Mouse (Mus musculus) heart, postnatal 25 days (tissue): ENCODE data around the gene Tnip3. TPM values are rescaled to one million over a fixed set of nuclear protein-coding genes. Genes with fewer than 3 reads are reported as not detected.
A peak's percentile ranks its signal among the peaks of the same experiment; 100 is the strongest.

Experiments
- DNase-seq: peaks from one replicate; pipeline ENCODE4 v3.0.0; 2022; ENCODE audit warnings: low spot score
- intact Hi-C: fragments of 180-260 bp; cut with DNase I; formaldehyde crosslinking; loops from one replicate; pipeline ENCODE4 v1.15.1; 2025
- total RNA-seq, 2 experiments: library from RNA; stranded (reverse); gene quantifications; 2 replicates each; pipeline ENCODE4 v1.2.3; 2021

Tnip3 gene
- total RNA-seq, 2 experiments from 2014 or later = 1.3 TPM

DNA sequence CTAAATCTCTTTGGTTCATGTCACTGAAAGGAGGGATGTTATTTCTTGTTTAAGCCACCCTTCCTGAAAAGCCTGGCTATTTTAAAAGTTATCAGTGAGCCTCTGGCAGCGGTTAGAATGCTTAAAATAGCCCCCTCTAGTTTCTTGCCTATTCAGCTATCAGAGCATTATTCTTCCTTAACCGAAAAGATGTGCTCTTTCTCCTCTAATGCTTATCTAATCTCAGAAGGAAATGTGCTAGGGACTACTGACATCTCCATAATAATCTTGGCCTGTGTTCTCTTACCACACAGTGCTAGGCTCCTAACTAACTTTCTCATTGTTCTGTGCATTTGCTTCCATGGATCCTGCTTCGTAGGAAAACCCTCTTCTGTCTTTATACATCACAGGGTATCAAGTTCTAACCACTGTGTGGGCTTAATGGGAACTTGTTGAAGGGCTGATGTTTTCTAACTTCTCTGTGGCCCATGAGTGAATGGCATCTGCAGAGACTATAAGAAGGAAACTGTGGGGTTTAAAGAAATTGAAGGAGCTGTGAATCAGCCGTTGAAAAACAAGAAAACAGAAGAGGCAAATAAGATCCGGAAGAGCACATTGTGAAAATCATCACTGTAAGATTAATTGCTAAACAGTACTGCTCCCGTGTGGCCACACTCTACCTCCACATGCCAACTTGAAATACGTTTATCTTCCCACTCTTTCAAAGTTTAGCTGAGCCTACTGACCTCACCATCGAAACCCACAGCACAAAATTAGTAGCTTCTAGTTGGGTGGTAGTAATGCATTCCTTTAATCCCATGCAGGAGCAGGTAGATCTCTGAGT is 53.2 kb downstream of the Tnip3 start:
- no peak for DNase-seq
- intact Hi-C loops = loop anchor here (5.0 to 10.0 kb wide), 2 partner anchors 39 to 454 kb away; no protein-coding TSS in a partner anchor

DNA sequence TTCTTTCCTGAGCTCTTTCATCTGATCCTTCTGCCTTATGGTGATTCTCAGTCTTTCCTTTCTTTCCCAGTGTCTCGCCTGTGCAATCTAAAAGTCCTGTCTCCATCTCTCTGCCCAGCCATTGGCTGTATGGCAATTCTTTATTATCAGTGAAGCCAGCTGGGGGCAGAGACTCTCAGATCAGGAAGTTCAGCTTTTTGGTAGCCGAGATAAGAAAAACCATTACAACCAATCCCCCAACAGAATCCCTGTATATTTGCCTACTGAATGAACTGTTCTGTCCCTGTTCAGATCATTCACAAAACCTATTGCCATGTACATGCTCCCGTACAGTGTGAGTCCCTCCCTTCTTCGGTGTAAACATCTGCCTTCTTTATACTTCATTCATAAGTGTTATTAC is 57.9 kb downstream of the Tnip3 start:
- no peak for DNase-seq
- intact Hi-C loops = no loop called here

DNA sequence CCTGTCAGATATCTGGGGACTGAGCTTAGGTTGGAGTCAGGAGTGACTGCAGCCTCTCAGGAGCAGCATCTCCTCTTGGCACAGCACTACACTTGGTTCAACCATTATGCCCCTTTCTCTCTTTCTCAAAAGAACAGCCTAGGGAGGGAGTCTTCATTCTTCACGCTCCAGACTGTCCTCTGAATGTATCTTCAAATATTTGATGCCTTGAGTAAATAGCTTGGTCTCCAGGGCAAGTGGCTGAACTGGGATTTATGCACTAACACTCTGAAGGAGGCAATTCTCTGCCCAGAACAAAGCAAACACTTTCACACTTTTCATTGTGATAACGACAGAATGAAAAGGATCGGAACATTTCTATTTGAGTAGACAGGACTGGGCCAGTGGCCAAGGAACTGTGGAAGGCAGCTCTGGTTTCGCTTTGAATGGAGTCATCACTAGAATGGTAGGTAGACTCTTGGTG is 59.8 kb downstream of the Tnip3 start:
- intact Hi-C loops = no loop called here
- DNase-seq = peak; percentile 12

DNA sequence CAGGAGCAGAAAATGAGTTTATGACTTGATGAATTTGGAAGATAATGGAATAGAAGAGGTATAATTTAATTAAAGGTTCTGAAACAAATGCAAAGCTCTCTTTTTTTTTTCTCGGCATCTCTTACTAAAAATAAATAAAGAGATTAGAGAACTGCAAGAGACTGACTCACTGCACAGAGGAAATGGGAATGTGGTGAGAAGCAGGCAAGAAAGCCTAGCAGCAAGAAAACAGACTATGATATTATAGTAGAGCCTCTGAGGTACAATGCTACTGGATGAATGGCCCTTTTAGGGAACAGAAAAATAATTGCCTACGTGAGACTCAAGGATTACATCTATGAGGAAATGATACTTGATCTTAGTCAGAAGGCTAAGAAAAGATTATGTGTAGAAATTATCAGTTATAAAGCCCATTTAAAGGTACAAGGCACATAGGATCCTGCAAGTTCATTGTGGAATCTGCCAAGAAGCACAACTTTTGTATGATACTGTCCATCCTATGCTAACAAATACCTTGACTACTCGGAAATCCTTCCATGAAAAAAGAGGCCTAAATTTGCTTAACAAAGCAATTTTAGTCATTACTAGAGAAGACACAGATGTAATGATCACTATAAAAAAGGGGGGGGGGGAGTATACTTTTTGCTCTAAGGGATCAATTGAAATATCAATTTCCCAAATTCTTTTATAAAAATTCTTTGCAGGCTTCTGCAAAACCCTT is 60.4 kb downstream of the Tnip3 start:
- intact Hi-C loops = no loop called here
- no peak for DNase-seq

DNA sequence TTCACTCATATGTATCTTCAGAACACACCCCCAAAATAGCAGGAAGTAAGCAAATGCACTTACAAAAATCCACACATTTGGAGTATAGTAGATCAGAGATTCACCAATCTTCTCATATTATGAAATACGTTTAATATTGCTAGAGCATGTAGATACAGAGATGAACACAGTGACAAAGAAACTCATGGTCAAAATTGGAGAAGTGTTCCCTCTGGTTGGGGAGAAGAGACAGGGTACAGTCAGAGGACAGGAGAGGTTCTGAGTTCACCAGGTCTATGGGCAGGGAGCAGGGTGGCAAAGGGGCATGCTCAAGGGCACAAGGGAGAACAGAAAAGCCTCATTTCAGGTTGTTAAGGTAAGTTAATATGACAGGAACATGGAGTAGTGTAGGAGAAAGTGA is 63.7 kb downstream of the Tnip3 start:
- no peak for DNase-seq
- intact Hi-C loops = no loop called here

DNA sequence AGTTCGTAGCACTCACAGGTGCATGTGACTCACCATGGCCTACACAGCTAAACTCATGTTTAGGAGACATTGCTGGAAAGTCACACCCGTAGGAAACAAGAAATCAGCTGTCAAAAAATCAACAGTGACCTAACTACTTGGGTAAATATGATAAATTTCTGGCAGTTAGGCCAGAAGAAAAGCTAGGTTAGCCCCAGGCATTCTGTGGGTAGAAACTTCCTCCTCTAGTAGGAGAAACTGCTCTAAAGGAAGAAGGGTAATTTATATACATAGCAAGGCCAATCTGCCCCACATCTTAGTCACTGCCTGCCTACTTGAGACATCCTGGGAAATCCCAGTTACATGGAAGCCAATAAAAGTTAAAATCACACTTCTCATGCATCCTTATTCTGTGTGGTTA is 64.9 kb downstream of the Tnip3 start:
- intact Hi-C loops = no loop called here
- DNase-seq = no peak

DNA sequence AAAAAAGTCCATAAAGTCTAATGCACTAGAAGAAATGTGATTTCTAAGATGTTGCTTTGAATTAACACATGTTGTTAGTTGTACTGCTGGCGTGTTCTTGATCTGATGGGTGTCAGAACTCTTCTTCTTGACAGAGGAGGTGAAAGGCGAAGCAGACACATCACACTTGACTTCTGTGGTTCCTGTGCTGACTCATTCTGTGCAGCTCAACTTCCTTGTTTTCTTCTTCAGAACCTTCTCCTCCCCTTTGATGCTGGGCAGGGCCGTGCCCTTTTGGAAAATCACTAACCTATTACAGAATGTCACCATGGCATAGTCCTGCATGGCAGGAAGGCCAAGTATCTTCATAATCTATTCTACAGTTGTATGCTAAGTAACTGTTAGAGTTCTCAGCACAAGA is 69.1 kb downstream of the Tnip3 start:
- intact Hi-C loops = no loop called here
- no peak for DNase-seq

DNA sequence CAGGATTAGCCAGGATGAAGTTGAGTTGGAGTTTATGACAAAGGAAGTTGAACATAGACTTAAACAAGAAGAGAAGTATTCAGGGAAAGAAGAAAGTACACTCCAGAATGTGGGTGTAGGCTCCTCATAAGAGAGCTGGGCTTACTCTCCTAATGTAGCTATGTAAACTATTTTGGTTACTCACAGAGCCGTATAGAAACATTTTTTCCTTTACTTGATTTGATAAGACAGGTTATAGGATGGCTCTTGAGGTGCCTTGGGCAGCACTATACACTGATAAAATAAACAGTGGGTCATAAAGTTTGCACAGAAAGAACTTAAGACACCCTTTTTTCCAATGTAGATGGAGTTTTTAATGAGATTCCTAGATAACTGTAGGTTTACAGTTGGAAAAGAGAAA is 70.3 kb downstream of the Tnip3 start:
- no peak for DNase-seq
- intact Hi-C loops = no loop called here

DNA sequence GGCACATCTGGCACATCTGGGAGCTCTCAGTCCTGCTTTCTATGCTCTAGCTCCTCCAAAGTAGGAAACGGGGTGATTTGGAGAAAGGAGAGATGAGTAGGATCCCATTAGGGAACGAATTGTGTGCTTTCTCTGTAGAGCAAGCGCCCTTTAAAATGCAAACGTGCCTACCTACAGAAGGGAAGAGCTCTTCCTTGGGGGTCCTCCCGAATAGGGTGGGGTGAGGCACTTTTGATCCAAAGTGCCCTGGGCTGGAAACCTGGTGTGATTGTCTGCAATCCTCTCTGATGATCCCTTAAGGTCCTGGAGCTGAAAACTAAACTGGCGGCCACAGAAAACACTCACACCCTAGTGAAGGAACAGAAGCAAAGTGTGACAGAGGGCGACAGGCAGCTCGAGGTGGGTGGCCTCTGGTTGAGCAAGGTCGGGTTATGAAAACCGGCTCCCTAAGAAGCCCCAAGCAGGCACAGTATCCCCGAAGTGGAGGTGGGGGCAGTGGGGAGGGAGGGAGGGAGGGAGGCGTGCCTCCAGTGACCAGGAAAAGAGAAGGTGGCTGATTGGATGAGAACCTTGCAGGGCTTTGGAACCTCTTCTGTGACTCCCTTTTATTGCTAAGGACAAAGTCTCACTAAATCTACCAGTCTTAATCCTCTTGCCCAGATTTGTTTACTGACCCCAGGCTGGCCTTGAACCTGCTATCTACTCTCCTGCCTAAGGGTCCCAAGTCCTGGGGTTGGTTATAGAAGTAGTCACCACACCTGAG is 72.1 kb downstream of the Tnip3 start:
- no peak for DNase-seq
- intact Hi-C loops = no loop called here

DNA sequence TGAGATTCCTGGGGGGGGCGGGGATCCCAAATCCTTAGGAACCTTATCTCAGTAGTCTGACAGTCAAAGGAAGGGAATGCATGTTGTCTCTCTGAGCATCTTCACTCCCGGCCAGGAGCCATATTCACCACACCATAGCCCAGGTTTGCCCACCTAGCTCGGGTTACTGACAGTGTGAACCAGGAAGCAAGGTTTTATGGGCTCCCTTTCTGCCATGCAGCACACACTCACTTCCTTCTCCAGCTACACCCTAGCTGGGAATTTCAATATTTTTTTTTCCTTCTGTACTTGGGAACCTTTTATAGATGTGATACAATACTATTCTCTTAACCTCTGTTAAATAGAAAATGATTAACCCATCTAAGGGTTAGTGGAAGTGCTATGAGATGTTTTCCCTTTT is 73.4 kb downstream of the Tnip3 start:
- no peak for DNase-seq
- intact Hi-C loops = no loop called here

DNA sequence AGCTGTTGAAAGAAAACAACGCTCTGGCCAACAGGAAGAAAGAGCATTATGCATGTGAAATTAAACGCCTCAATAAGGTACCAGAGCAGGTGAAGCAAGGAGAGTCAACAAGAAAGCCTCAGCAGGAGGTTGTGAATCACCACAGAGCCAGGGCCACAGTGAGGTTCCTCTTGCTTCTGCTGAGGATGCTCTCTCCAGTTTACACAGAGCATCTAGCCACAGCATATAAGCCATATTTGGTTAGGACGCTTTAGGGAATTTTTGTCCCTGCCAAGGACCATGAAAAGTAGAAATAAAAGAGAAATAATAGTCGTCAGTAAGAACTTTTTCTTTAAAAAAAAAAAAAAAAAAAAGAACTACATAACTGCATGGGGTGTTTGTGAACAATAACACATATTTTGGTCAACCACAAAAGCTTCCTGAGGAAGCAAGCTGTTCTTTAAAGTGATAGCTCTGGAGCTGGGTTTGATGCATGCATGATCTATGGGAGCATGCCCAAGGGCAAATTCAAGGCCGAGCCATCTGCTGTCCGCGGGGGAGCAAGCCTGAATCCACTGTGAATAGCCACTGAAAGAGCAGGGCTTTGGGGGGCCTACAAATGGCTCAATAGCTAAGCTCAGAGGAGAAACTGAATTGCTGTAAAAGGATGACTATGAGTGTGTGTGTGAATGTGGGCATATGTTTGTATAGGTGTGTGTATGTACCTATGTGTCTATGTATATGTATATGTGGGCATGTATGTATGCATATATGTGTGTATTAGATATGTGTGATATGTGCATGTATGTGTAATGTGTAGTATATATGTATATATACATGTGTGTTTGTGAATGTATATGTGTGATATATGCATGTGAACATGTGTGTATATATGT is 75.0 kb downstream of the Tnip3 start:
- DNase-seq = no peak
- intact Hi-C loops = no loop called here

DNA sequence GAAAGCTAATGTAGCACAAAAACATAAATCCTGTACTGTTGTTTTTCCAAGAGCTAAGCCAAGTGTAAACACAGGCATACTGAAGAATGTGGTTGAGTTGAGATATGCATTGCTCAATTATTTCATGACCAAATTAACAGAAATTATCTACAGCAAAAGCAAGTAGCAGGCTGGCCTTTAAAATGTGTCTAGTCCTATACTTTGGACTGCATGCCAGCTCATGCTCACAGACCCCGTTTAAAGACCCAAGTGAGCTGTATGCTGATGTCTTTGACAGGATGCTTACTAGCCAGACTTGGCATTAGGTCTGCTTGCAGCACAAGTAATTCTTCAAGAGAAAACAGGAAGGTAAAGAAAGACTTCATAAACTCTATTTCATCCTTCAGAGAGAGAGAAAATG is 75.8 kb downstream of the Tnip3 start:
- DNase-seq = no peak
- intact Hi-C loops = no loop called here

DNA sequence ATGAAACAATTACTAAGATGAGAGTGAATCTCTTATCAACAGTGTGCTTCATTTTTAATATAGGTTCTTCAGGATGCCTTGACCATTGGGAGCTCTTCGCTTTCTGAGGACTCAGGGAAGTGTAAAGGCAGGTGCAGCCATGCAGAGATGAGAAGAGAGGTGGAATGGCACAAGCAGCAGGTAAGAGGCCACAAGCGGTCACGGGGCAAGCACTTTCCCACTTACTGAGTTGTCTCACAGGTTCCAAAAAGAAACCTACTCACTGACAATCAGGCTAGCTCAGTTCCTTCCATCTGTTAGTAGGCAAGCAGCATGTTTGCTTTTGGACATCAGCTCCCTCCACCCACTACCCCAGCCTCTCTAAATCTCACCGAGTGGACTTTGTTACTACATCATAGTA is 80.7 kb downstream of the Tnip3 start:
- intact Hi-C loops = no loop called here
- no peak for DNase-seq

DNA sequence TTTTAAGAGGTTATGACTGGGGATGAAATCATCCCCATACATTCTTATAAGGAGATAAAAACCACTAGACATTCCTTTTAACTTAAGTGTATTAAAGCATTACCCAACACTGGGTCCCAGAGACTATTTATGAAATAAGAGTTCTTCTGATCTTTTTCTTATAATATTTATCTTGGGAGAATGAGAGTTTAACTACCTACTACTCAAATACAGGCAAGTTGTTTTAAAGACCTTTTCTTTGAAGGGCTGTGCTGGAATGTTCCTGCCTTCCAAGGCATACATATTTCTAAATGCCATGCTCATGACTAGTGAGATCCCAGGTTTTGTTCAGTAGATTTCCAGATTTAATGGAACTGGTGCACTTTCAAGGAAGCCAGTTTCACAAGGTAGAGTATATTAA is 81.8 kb downstream of the Tnip3 start:
- intact Hi-C loops = no loop called here
- no peak for DNase-seq

DNA sequence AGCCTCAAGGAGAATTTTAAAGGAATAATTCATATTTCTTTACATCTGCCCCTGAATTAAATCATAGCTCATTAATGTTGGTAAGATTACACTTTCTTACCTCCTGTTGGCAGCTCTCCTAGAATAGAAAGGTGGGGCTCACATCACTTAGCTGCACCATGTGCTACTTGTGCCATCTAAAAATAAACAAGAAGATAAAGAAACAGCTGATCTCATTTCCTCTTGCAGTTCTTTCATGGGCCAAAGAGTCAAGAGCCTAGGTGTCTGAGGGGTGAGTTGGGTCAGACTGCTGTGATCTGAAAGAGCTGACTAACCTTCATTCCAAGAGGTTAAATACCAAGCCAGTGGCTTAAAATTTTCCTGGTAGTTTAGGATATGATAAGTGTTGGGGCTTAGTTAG is 86.7 kb downstream of the Tnip3 start:
- intact Hi-C loops = no loop called here
- no peak for DNase-seq

DNA sequence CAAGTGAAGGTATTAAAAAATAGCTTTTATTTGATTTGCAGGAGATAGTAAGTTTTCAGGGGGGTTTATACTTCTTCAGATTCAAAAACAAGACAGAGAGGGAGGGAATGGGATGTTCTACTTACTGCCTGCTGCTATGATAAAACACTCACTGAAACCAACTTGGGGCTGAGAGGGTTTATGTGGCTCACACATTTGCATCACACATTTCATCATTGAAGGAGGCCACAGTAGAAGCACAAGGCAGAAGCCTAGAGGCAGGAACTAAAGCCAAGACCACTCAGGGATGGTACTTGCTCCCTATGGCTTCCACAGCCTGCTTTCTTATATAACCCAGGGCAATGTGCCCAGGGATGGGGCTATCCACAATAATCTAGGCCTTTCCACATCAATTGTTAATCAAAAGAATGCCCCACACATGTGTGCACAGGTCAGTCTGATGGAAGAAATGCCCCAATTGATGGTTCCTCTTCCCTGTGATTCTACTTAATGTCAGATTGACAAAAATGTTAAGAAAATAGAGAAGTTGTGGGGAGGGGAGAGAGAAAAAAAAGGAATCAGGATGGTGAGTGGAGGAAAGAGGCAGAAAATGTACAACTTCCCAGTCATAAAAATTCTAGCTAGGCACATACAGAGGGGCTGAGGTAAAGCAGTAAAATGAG is 88.9 kb downstream of the Tnip3 start:
- intact Hi-C loops = no loop called here
- no peak for DNase-seq

DNA sequence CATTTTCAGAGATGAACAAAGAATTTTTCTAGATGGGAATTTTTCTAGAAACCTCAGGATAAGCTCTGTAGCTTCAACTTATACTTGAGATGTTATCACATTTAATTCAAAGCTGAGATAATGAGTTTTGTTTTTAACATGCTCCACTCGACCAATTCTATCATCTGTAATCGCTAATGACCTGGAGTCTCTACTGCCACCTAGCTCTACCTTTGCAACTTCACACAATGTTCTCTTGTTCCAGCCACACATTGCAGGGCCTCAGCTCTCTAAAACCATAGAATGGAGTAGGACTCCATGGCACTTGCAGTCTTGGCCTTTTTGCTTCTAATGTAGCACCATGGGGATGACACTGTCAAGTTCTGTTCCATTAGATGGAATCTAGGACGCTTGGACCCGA is 90.5 kb downstream of the Tnip3 start:
- intact Hi-C loops = loop anchor here (5.0 kb wide), 1 partner anchor 38 kb away; no protein-coding TSS in a partner anchor
- no peak for DNase-seq

DNA sequence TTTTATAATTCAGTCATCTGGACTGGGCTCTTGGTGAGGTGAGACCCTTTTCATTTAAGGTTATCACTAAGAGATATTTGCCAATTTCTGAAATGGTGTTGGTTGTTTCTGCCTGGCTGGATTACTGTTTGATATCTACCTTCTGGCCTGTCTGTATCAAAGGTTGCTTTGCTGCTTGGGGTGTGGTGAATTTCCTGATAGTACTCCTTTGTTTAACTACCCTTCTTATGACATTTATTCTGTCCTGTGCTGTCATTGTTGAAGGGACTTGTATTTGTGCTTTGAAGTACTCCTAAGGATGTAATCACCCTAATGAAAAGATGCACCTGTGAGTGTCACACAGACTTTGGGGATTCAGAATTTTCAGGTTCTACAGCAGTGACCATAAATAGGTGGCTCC is 96.1 kb downstream of the Tnip3 start:
- intact Hi-C loops = no loop called here
- DNase-seq = no peak

DNA sequence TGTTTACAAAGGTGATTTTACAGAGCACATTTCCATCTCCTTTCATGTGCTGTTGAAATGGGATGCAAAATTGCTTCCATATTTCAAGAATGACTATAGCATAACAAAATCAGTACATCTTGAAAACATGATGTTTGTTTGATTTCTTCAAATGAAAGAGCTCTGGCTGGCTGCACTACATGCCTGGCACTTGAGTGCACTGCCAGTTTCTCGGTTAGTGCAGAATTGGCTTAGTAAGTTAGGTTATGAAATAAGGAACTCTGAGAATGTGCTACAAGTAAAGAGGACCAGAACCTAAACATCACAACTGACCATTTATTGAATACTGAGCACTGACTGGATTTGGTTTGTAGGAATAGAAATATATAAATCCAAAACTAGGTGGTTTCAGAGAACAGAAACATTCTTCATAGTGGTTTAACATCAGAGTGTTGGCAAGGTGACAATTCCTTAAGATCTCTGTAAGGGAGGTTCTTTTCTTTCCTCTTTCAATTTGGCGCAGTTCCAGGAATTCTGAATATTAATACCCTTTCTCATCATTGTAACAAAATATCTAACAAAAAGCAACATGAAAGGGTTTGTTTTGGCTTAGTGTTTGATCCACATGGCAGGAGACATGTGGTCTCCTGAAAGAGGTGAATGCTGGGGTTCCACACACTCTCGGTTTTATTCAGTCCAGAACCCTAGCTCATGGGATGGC is 98.1 kb downstream of the Tnip3 start:
- no peak for DNase-seq
- intact Hi-C loops = no loop called here
